Mouse (Mus musculus) CH12.LX (cell line): Measurements from ENCODE around the gene Ginm1.

ENCODE experiments used
- EP300 ChIP-seq: IDR thresholded peaks from 2 replicates; pipeline ENCODE4 v1.6.1; 2011; ENCODE audit warnings: low read length, improper control_type of control experiment
- POLR2A ChIP-seq: IDR thresholded peaks from 2 replicates; pipeline ENCODE4 v1.6.1; 2011; ENCODE audit warnings: low read depth, mild to moderate bottlenecking, improper control_type of control experiment, low read length

- TF ChIP-seq EP300 (no peak), POLR2A (peak; percentile 60; the same call in 1 of the 2 replicates)
Observed at GRCm38 (mm10) chr10:7839551-7840352, 47.1 kb upstream of the Ginm1 start.
